Mouse (Mus musculus) intestine, embryonic 14.5 days (tissue): ENCODE measurements around the gene Pdxdc1. TPM values are rescaled to one million over a fixed set of nuclear protein-coding genes. Genes with fewer than 3 reads are reported as not detected.

Experiments used
- ATAC-seq: fragments of 200-750 bp; cut with Nextera tagmentation; replicated peaks from 2 replicates; pipeline ENCODE4 v1.8.0; 2017; ENCODE audit warnings: low read depth, moderate number of reproducible peaks, moderate TSS enrichment, moderate library complexity; ENCODE audit not compliant: low FRiP score, low TSS enrichment
- DNase-seq: peaks from one replicate; pipeline ENCODE4 v3.0.0-alpha.2; 2018; ENCODE audit warnings: low spot score
- H3K27ac ChIP-seq: fragments of 300-500 bp; sonication (generic); 2 replicates; pipeline ENCODE4 v1.5.1; 2014; ENCODE audit warnings: low read depth, mild to moderate bottlenecking, control low read depth
- H3K27me3 ChIP-seq: fragments of 300-500 bp; sonication (generic); replicated peaks from 2 replicates; pipeline ENCODE4 v1.6.1; 2014; ENCODE audit warnings: low read length, control low read depth; ENCODE audit not compliant: control insufficient read depth, insufficient read depth
- H3K36me3 ChIP-seq: fragments of 300-500 bp; sonication (generic); 2 replicates; pipeline ENCODE4 v1.6.1; 2014; ENCODE audit warnings: low read length, control low read depth; ENCODE audit not compliant: control insufficient read depth, insufficient read depth
- H3K4me1 ChIP-seq: fragments of 300-500 bp; sonication (generic); replicated peaks from 2 replicates; pipeline ENCODE4 v1.6.1; 2014; ENCODE audit warnings: low read length, control low read depth, mixed read lengths; ENCODE audit not compliant: control insufficient read depth, insufficient read depth
- H3K4me2 ChIP-seq: fragments of 300-500 bp; sonication (generic); 2 replicates; pipeline ENCODE4 v1.6.1; 2014; ENCODE audit warnings: low read length
- H3K4me3 ChIP-seq: fragments of 300-500 bp; sonication (generic); 2 replicates; pipeline ENCODE4 v1.5.1; 2014; ENCODE audit warnings: low read depth, low read length, control low read depth, mixed read lengths
- H3K9ac ChIP-seq: fragments of 300-500 bp; sonication (generic); 2 replicates; pipeline ENCODE4 v1.6.1; 2014; ENCODE audit warnings: mild to moderate bottlenecking, low read length
- H3K9me3 ChIP-seq: fragments of 300-500 bp; sonication (generic); 2 replicates; pipeline ENCODE4 v1.6.1; 2016; ENCODE audit warnings: low read length, control low read depth; ENCODE audit not compliant: control insufficient read depth
- WGBS: fragments of 180-500 bp; shearing (Covaris S2); extraction: QIAGEN DNeasy Blood & Tissue Kit; methylation state at CpG from one replicate; pipeline ENCODE4 v1.1.7; 2014; 5-methylcytosine and 5-hydroxymethylcytosine counted together
- polyA plus RNA-seq: library from polyadenylated mRNA; unstranded; fragments of >200 nt; fragmentation: Nextera tagmentation; extraction: Ambion mirVana; gene quantifications from 2 replicates; pipeline ENCODE4 v1.2.1, GENCODE M21; 2014

Gene Pdxdc1
- polyA plus RNA-seq, 1 experiment from 2014 or later = 99.7 TPM

GRCm38 (mm10) chr16:13898981-13899380 lies 4.0 kb downstream of the Pdxdc1 start:
- WGBS = 51% methylated on average over 2 of the region's 2 CpGs
- Histone ChIP-seq H3K36me3 (no peaks in the 10 kb centered on the region), H3K9me3 (no peaks in the 10 kb centered on the region), H3K27ac (no peak overlapping the region), H3K4me1 (peaks cover 3% of the 10 kb centered on the region), H3K9ac (no peak overlapping the region), H3K4me3 (no peak overlapping the region), H3K27me3 (no peaks in the 10 kb centered on the region), H3K4me2 (no peak overlapping the region)
- ATAC-seq = no peak
- DNase-seq = no peak

GRCm38 (mm10) chr16:13896357-13896756 lies 6.6 kb downstream of the Pdxdc1 start:
- Histone ChIP-seq H3K27ac (no peak overlapping the region), H3K9me3 (no peaks in the 10 kb centered on the region), H3K4me3 (no peak overlapping the region), H3K4me2 (no peak overlapping the region), H3K27me3 (no peaks in the 10 kb centered on the region), H3K36me3 (no peaks in the 10 kb centered on the region), H3K9ac (no peak overlapping the region), H3K4me1 (no peaks in the 10 kb centered on the region)
- ATAC-seq (no peak), DNase-seq (no peak)
- 79% methylated on average over 3 of the region's 3 CpGs for WGBS

- H3K4me2 ChIP-seq = no peak overlapping the region
- no peaks in the 10 kb centered on the region for H3K36me3 ChIP-seq
- 81% methylated on average over 3 of the region's 3 CpGs for WGBS
- H3K4me1 ChIP-seq = no peaks in the 10 kb centered on the region
- no peaks in the 10 kb centered on the region for H3K27me3 ChIP-seq
- DNase-seq (no peak), ATAC-seq (no peak)
- H3K9ac ChIP-seq = no peak overlapping the region
- H3K4me3 ChIP-seq = no peak overlapping the region
- no peak overlapping the region for H3K27ac ChIP-seq
- no peaks in the 10 kb centered on the region for H3K9me3 ChIP-seq
Measured at GRCm38 (mm10) chr16:13895740-13896139, 7.2 kb downstream of the Pdxdc1 start.

GRCm38 (mm10) chr16:13894097-13894496 lies 8.8 kb downstream of the Pdxdc1 start:
- Histone ChIP-seq H3K4me1 (no peaks in the 10 kb centered on the region; the same call in 1 of the 2 replicates), H3K9ac (no peak overlapping the region), H3K27ac (no peak overlapping the region), H3K36me3 (no peaks in the 10 kb centered on the region), H3K4me3 (no peak overlapping the region), H3K4me2 (no peak overlapping the region), H3K9me3 (no peaks in the 10 kb centered on the region), H3K27me3 (no peaks in the 10 kb centered on the region)
- DNase-seq (no peak), ATAC-seq (no peak; the same call in 1 of the 2 replicates)
- 50% methylated on average over 2 of the region's 2 CpGs for WGBS

- Histone ChIP-seq H3K4me2 (no peak overlapping the region), H3K4me1 (no peaks in the 10 kb centered on the region; the same call in 1 of the 2 replicates), H3K9me3 (no peaks in the 10 kb centered on the region), H3K27me3 (no peaks in the 10 kb centered on the region), H3K4me3 (no peak overlapping the region), H3K27ac (no peak overlapping the region), H3K36me3 (no peaks in the 10 kb centered on the region), H3K9ac (no peak overlapping the region)
- DNase-seq (no peak), ATAC-seq (no peak)
Measured at GRCm38 (mm10) chr16:13892850-13893249, 10.1 kb downstream of the Pdxdc1 start.

- Histone ChIP-seq H3K9me3 (no peaks in the 10 kb centered on the region), H3K27me3 (no peaks in the 10 kb centered on the region), H3K27ac (no peak overlapping the region), H3K9ac (no peak overlapping the region), H3K4me3 (no peak overlapping the region), H3K36me3 (no peaks in the 10 kb centered on the region), H3K4me1 (no peaks in the 10 kb centered on the region; the same call in 1 of the 2 replicates), H3K4me2 (no peak overlapping the region)
- 89% methylated on average over 2 of the region's 2 CpGs for WGBS
- DNase-seq = no peak
- no peak for ATAC-seq
Measured at GRCm38 (mm10) chr16:13890449-13890848, 12.5 kb downstream of the Pdxdc1 start.

- DNase-seq (no peak), ATAC-seq (no peak; the same call in 1 of the 2 replicates)
- 10% methylated on average over 3 of the region's 3 CpGs for WGBS
- Histone ChIP-seq H3K4me1 (0 out of 2 replicates have a peak, but pooled peaks cover 6% of the 10 kb centered on the region), H3K4me3 (no peak overlapping the region), H3K9me3 (no peaks in the 10 kb centered on the region), H3K36me3 (peaks cover 23% of the 10 kb centered on the region), H3K27ac (peak overlapping the region; percentile 86), H3K4me2 (peak overlapping the region; percentile 23; the same call in 1 of the 2 replicates), H3K27me3 (no peaks in the 10 kb centered on the region), H3K9ac (no peak overlapping the region)
Measured at GRCm38 (mm10) chr16:13883094-13883774, 19.7 kb downstream of the Pdxdc1 start.

- H3K27me3 ChIP-seq = no peaks in the 10 kb centered on the region
- H3K4me1 ChIP-seq = no peaks in the 10 kb centered on the region
- no peak overlapping the region for H3K27ac ChIP-seq
- H3K9me3 ChIP-seq = no peaks in the 10 kb centered on the region
- 89% methylated on average over 4 of the region's 4 CpGs for WGBS
- ATAC-seq = no peak
- peaks cover 60% of the 10 kb centered on the region for H3K36me3 ChIP-seq
- no peak overlapping the region for H3K4me3 ChIP-seq
- H3K9ac ChIP-seq = no peak overlapping the region
- DNase-seq = no peak
- H3K4me2 ChIP-seq = no peak overlapping the region
Measured at GRCm38 (mm10) chr16:13875483-13875882, 27.4 kb downstream of the Pdxdc1 start.

GRCm38 (mm10) chr16:13867910-13868514 lies 34.9 kb downstream of the Pdxdc1 start:
- H3K4me1 ChIP-seq = no peaks in the 10 kb centered on the region
- H3K36me3 ChIP-seq = peaks cover 55% of the 10 kb centered on the region
- no peak overlapping the region for H3K4me3 ChIP-seq
- H3K9ac ChIP-seq = no peak overlapping the region
- WGBS = 29% methylated on average over 42 of the region's 42 CpGs
- no peaks in the 10 kb centered on the region for H3K9me3 ChIP-seq
- DNase-seq = peak; percentile 53
- ATAC-seq = no peak; the same call in 1 of the 2 replicates
- peak overlapping the region; percentile 3; the same call in 1 of the 2 replicates for H3K27ac ChIP-seq
- H3K27me3 ChIP-seq = no peaks in the 10 kb centered on the region
- H3K4me2 ChIP-seq = peak overlapping the region; percentile 32
